Mouse (Mus musculus) kidney, postnatal 10 days (tissue): ENCODE results near the gene Tas1r1.
A peak's percentile ranks its signal among the peaks of the same experiment; 100 is the strongest.

Experiments
- DNase-seq: peaks from one replicate; pipeline ENCODE4 v3.0.0; 2021; ENCODE audit warnings: mixed read lengths

The Tas1r1 gene

GRCm38 (mm10) chr4:152009076-152010051, 29.0 kb downstream of the Tas1r1 start:
- no peak for DNase-seq

- DNase-seq: peak; percentile 97
These were observed 29.7 kb downstream of the Tas1r1 start, which contains the start of gene Klhl21 for GRCm38 (mm10) chr4:152008622-152009075. Klhl21 (plus strand) TSS chr4:152008803.

- peak; percentile 62 for DNase-seq
These were observed 30.2 kb downstream of the Tas1r1 start for GRCm38 (mm10) chr4:152008148-152008500.

- peak; percentile 73 for DNase-seq
These were observed 30.8 kb downstream of the Tas1r1 start for GRCm38 (mm10) chr4:152007481-152008147.

GRCm38 (mm10) chr4:152006812-152007211, 31.6 kb downstream of the Tas1r1 start:
- DNase-seq: no peak

GRCm38 (mm10) chr4:152006137-152006536, 32.2 kb downstream of the Tas1r1 start:
- no peak for DNase-seq

- DNase-seq: no peak
These were observed 36.3 kb downstream of the Tas1r1 start for GRCm38 (mm10) chr4:152002063-152002462.

- DNase-seq: no peak
These were observed 37.0 kb downstream of the Tas1r1 start for GRCm38 (mm10) chr4:152001335-152001734.

GRCm38 (mm10) chr4:152000906-152001305, 37.5 kb downstream of the Tas1r1 start:
- no peak for DNase-seq

- no peak for DNase-seq
These were observed 38.9 kb downstream of the Tas1r1 start for GRCm38 (mm10) chr4:151999481-151999880.

GRCm38 (mm10) chr4:151997701-151998100, 40.7 kb downstream of the Tas1r1 start:
- no peak for DNase-seq

- no peak for DNase-seq
These were observed 41.5 kb downstream of the Tas1r1 start for GRCm38 (mm10) chr4:151996951-151997222.

GRCm38 (mm10) chr4:151996173-151996950, 42.0 kb downstream of the Tas1r1 start, which contains the start of gene Phf13:
Phf13 (minus strand) TSS chr4:151996258.
- DNase-seq: peak; percentile 99

- DNase-seq: peak; percentile 73
These were observed 42.8 kb downstream of the Tas1r1 start for GRCm38 (mm10) chr4:151995371-151996172.

GRCm38 (mm10) chr4:151994228-151995171, 43.9 kb downstream of the Tas1r1 start:
- peak; percentile 70 for DNase-seq

GRCm38 (mm10) chr4:151993035-151993434, 45.3 kb downstream of the Tas1r1 start:
- DNase-seq: no peak

GRCm38 (mm10) chr4:151992091-151992490, 46.3 kb downstream of the Tas1r1 start:
- DNase-seq: no peak

- no peak for DNase-seq
These were observed 49.3 kb downstream of the Tas1r1 start for GRCm38 (mm10) chr4:151989110-151989488.

GRCm38 (mm10) chr4:151988342-151989109, 49.8 kb downstream of the Tas1r1 start, which contains the start of gene Thap3:
Thap3 (minus strand) TSS chr4:151988997.
- DNase-seq: peak; percentile 90

GRCm38 (mm10) chr4:151988014-151988341, 50.4 kb downstream of the Tas1r1 start:
- DNase-seq: no peak
